Mouse (Mus musculus) ES-E14 (cell line): Measurements from ENCODE around the gene Zmym4.

Source experiments
- CHD2 ChIP-seq: IDR thresholded peaks from 2 replicates; pipeline ENCODE4 v1.6.1; 2014; ENCODE audit warnings: mild to moderate bottlenecking, low read depth, low read length, inconsistent platforms
- HCFC1 ChIP-seq: IDR thresholded peaks from 2 replicates; pipeline ENCODE4 v1.6.1; 2012; ENCODE audit warnings: low read length, inconsistent platforms, borderline replicate concordance; ENCODE audit not compliant: insufficient read depth
- MAFK ChIP-seq: IDR thresholded peaks from 2 replicates; pipeline ENCODE4 v1.6.1; 2014; ENCODE audit warnings: mild to moderate bottlenecking, low read depth, low read length, inconsistent platforms; ENCODE audit not compliant: insufficient read depth
- ZNF384 ChIP-seq: IDR thresholded peaks from 2 replicates; pipeline ENCODE4 v1.6.1; 2012; ENCODE audit warnings: low read depth, low read length, inconsistent platforms

- TF ChIP-seq HCFC1 = no peak
- no peak for TF ChIP-seq CHD2
- TF ChIP-seq ZNF384 = no peak
- no peak for TF ChIP-seq MAFK
Measured at GRCm38 (mm10) chr4:126823917-126824316, 144.0 kb downstream of the Zmym4 start.
